Mouse (Mus musculus) hindbrain, postnatal 0 days (tissue): Measurements from ENCODE around the gene Amh. TPM values are rescaled to one million over a fixed set of nuclear protein-coding genes. Genes with fewer than 3 reads are reported as not detected.
A peak's percentile ranks its signal among the peaks of the same experiment; 100 is the strongest.

Source experiments
- ATAC-seq: fragments of 200-750 bp; cut with Nextera tagmentation; 2 replicates; pipeline ENCODE4 v1.8.0; 2017; ENCODE audit warnings: mild to moderate bottlenecking, moderate TSS enrichment, moderate library complexity
- DNase-seq: peaks from one replicate; pipeline ENCODE4 v3.0.0-alpha.2; 2015; ENCODE audit warnings: low spot score
- H3K27ac ChIP-seq: fragments of 300-500 bp; sonication (generic); 2 replicates; pipeline ENCODE4 v1.5.1; 2014; ENCODE audit warnings: mild to moderate bottlenecking
- H3K27me3 ChIP-seq: fragments of 300-500 bp; sonication (generic); 2 replicates; pipeline ENCODE4 v1.6.1; 2014; ENCODE audit warnings: low read length, mixed read lengths; ENCODE audit not compliant: insufficient read depth
- H3K36me3 ChIP-seq: fragments of 300-500 bp; sonication (generic); 2 replicates; pipeline ENCODE4 v1.6.1; 2014; ENCODE audit warnings: low read length, mixed read lengths; ENCODE audit not compliant: insufficient read depth
- H3K4me1 ChIP-seq: fragments of 300-500 bp; sonication (generic); 2 replicates; pipeline ENCODE4 v1.6.1; 2014; ENCODE audit warnings: antibody characterized with exemption, low read length, mixed read lengths; ENCODE audit not compliant: insufficient read depth
- H3K4me2 ChIP-seq: fragments of 300-500 bp; sonication (generic); 2 replicates; pipeline ENCODE4 v1.6.1; 2014; ENCODE audit warnings: low read depth, mild to moderate bottlenecking, low read length, moderate library complexity, mixed read lengths
- H3K4me3 ChIP-seq: fragments of 300-500 bp; sonication (generic); 2 replicates; pipeline ENCODE4 v1.5.1; 2014; ENCODE audit warnings: low read length
- H3K9ac ChIP-seq: fragments of 300-500 bp; sonication (generic); replicated peaks from 2 replicates; pipeline ENCODE4 v1.6.1; 2014; ENCODE audit warnings: mild to moderate bottlenecking, low read length, moderate library complexity, mixed read lengths
- H3K9me3 ChIP-seq: fragments of 300-500 bp; sonication (generic); 2 replicates; pipeline ENCODE4 v1.6.1; 2016; ENCODE audit warnings: low read length, mixed read lengths
- CTCF ChIP-seq: IDR thresholded peaks from 2 replicates; pipeline ENCODE4 v1.5.1; 2016; ENCODE audit warnings: antibody characterized with exemption, control low read depth, low read depth
- WGBS: fragments of 180-500 bp; shearing (Covaris S2); extraction: QIAGEN DNeasy Blood & Tissue Kit; methylation state at CpG from one replicate; pipeline ENCODE4 v1.1.7; 2014; 5-methylcytosine and 5-hydroxymethylcytosine counted together
- polyA plus RNA-seq: library from polyadenylated mRNA; unstranded; fragments of >200 nt; fragmentation: Nextera tagmentation; extraction: Ambion mirVana; gene quantifications from 2 replicates; pipeline ENCODE4 v1.2.1, GENCODE M21; 2015
- total RNA-seq: library from RNA; depleted of rRNA; stranded (reverse); fragments of >200 nt; gene quantifications from 2 replicates; pipeline ENCODE4 v1.2.3, GENCODE M21; 2014

The Amh gene
- total and polyA plus RNA-seq, 2 experiments from 2014 or later, result 2.6 TPM; not detected in 1

DNA sequence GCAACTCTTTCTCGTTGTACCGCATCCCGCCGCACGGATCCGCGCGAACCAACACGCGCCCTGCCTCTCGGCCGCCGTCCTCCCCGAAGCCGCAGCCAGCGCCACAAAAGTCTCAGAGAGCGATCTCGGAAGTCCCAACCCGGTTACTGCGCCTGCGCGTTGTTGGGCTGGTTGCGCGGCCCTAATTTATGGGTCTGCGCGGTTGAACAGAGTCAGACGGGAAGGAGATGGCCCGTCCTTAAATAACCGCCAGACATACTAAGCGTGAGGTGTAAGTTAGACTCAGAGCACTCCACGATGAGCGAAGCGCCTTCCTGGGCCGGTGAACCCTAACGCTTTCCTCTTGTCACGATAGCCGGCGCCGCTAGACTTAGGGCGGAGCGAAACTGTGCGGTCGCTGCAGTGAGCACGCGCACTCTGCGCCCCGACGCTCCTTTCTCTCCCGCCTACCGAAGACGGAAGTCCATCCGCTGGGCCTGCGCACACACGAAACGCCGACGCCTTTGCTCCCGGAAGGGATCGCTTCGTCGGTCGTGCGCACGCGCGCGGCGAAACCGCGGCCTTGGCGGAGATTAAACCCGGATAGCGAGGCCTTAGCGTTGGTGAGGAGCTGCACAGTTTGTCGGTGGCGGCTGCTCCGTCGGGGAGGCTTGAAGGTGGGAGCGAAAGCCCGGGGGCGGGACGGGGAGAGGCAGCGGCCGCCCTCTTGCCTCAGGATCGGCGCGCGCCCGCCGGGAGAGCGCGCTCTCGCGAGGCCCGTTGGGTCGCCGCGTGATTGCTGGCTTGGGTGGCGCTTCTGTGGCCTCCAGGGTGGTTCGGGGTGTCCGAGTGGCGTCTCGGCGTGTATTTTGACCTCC, 6.7 kb upstream of the Amh start, which contains the start of the genes Sf3a2 and Plekhj1:
Gene Sf3a2, plus strand, starts transcription at position 49 of the 857 bp plus-strand sequence.
Gene Plekhj1, minus strand, starts transcription at position 477 of the 857 bp plus-strand sequence.
- under 1% methylated on average over 93 of the region's 104 CpGs for WGBS
- peak within 1 kb of the TSS; percentile 96 for H3K9ac ChIP-seq
- H3K4me3 ChIP-seq, result peak within 1 kb of the TSS; percentile 87
- peak within 1 kb of the TSS; percentile 97 for H3K27ac ChIP-seq
- no peaks in the 10 kb centered on the region for H3K27me3 ChIP-seq
- peak; percentile 92 for ATAC-seq
- TF ChIP-seq CTCF, result no peak
- DNase-seq, result peak; percentile 99
- H3K9me3 ChIP-seq, result no peaks in the 10 kb centered on the region
- peaks cover 36% of the 10 kb centered on the region for H3K36me3 ChIP-seq
- peaks cover 13% of the 10 kb centered on the region for H3K4me1 ChIP-seq
- H3K4me2 ChIP-seq, result peak within 1 kb of the TSS; percentile 97

GRCm38 (mm10) chr10:80799070-80799566, 5.9 kb upstream of the Amh start:
- ATAC-seq, result no peak
- Histone ChIP-seq H3K27me3 (no peaks in the 10 kb centered on the region), H3K27ac (peak overlapping the region; percentile 97), H3K4me3 (peak overlapping the region; percentile 87), H3K36me3 (peaks cover 38% of the 10 kb centered on the region), H3K9ac (peak overlapping the region; percentile 96), H3K9me3 (no peaks in the 10 kb centered on the region), H3K4me1 (peaks cover 13% of the 10 kb centered on the region), H3K4me2 (peak overlapping the region; percentile 97)
- DNase-seq, result peak; percentile 43
- TF ChIP-seq CTCF, result no peak
- WGBS, result 3% methylated on average over 18 of the region's 18 CpGs

DNA sequence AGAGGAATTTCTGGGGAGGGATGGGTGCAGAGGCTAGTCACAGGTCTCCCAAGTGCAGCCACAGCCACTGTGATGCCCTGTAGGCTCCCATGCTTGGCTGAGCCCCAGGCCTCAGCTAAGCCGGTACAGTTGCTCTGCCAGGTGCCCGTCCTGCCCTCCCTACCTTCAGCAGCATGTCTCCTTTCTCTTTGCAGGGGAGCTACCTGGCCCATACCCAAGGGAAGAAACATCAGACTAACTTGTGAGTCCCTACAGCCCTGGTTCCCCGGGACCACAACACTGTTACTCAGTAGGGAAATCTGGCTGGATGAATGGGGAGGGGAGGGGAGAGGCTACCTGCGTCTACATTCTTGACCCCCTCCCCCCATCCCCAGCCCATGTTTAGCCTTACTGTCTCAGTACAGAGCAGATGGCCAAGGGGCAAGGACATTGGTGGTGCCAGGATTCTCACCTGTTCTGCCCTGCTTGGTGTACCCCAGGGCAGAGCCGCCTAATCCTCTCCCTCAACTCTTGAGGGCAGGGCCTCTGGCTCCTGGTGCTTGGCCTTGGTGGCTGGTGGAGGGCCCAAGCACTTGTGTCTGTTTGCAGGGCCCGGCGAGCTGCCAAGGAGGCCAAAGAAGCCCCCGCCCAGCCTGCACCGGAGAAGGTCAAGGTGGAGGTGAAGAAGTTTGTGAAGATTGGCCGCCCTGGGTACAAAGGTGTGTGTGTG, 2.7 kb upstream of the Amh start:
- WGBS, result 90% methylated on average over 10 of the region's 10 CpGs
- no peak overlapping the region for H3K27ac ChIP-seq
- H3K36me3 ChIP-seq, result peaks cover 36% of the 10 kb centered on the region
- no peaks in the 10 kb centered on the region for H3K9me3 ChIP-seq
- ATAC-seq (no peak), DNase-seq (no peak)
- no peak overlapping the region for H3K4me3 ChIP-seq
- H3K9ac ChIP-seq, result no peak overlapping the region
- no peak for TF ChIP-seq CTCF
- no peaks in the 10 kb centered on the region for H3K27me3 ChIP-seq
- H3K4me2 ChIP-seq, result no peak overlapping the region
- H3K4me1 ChIP-seq, result peaks cover 13% of the 10 kb centered on the region

- peaks cover 36% of the 10 kb centered on the region for H3K36me3 ChIP-seq
- ATAC-seq, result no peak
- H3K4me1 ChIP-seq, result peaks cover 13% of the 10 kb centered on the region
- WGBS, result 77% methylated on average over 3 of the region's 3 CpGs
- no peak overlapping the region for H3K27ac ChIP-seq
- H3K4me3 ChIP-seq, result no peak overlapping the region
- no peak for TF ChIP-seq CTCF
- no peaks in the 10 kb centered on the region for H3K27me3 ChIP-seq
- H3K9me3 ChIP-seq, result no peaks in the 10 kb centered on the region
- no peak overlapping the region for H3K9ac ChIP-seq
- no peak overlapping the region for H3K4me2 ChIP-seq
- DNase-seq, result no peak
Measured at GRCm38 (mm10) chr10:80802996-80803395, 2.0 kb upstream of the Amh start.

GRCm38 (mm10) chr10:80804340-80804739, 703 bp upstream of the Amh start:
- no peak overlapping the region for H3K4me3 ChIP-seq
- ATAC-seq (no peak), DNase-seq (no peak)
- no peak for TF ChIP-seq CTCF
- H3K4me1 ChIP-seq, result peaks cover 22% of the 10 kb centered on the region
- H3K36me3 ChIP-seq, result peaks cover 36% of the 10 kb centered on the region
- H3K9me3 ChIP-seq, result no peaks in the 10 kb centered on the region
- no peak overlapping the region for H3K4me2 ChIP-seq
- H3K27me3 ChIP-seq, result no peaks in the 10 kb centered on the region
- no peak overlapping the region for H3K9ac ChIP-seq
- 91% methylated on average over 2 of the region's 2 CpGs for WGBS
- no peak overlapping the region for H3K27ac ChIP-seq

DNA sequence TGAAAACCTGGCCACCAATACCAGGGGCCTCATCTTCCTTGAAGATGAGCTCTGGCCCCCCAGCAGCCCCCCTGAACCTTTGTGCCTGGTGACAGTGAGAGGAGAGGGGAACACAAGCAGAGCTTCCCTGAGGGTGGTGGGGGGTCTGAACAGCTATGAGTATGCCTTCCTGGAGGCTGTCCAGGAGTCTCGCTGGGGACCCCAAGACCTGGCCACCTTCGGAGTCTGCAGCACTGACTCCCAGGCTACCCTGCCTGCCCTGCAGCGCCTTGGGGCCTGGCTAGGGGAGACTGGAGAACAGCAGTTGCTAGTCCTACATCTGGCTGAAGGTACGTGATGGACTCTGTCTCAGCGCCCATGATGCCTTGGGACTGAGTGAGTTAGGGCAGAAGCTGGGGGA, 279 bp downstream of the Amh start:
- no peak overlapping the region for H3K27ac ChIP-seq
- ATAC-seq (no peak), DNase-seq (no peak)
- no peak overlapping the region for H3K4me2 ChIP-seq
- no peak overlapping the region for H3K4me3 ChIP-seq
- WGBS, result 68% methylated on average over 5 of the region's 5 CpGs
- H3K36me3 ChIP-seq, result peaks cover 36% of the 10 kb centered on the region
- H3K4me1 ChIP-seq, result peaks cover 21% of the 10 kb centered on the region
- TF ChIP-seq CTCF, result no peak
- H3K9ac ChIP-seq, result no peak overlapping the region
- peaks cover 5% of the 10 kb centered on the region; the same call in 1 of the 2 replicates for H3K27me3 ChIP-seq
- H3K9me3 ChIP-seq, result no peaks in the 10 kb centered on the region
